ENCODE assay signal across 13 mouse cellular contexts in the genomic region with DNA sequence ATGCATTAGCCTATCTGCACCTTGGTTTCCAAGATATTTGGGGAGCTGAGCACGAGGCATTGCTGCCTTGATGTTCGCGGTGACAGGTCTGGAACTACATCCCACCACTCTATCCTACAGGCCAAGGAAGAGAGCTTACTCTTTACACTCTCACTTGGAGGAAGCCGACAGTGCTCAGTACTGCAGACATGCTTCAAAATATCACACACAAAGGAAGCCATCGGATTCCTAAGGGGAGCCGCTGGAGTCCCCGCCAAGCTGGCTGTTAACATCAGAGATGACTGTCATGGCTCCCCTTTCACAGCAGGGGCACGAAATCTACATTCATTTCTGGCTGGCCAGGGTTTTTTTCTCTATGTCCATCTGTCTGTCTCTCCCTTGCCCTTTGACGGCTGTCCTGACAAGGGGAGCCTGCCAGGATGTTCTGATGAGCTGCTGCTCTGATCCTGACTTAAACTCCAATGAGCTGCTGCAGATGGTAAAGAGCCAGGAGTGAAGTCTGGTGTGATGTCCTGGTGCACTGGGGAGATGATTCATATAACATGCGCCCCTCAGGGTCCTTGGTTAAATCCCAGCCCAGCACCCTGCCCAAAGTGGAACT.
"Had no signal": no experiment of that assay in that cellular context is flagged by ENCODE, and none has a peak within 500 bp of the region (broad histone marks: within the 10 kb centered on the region; RNA-seq: fewer than 3 reads in every experiment).

No protein-coding gene starts in this region.

- H3K27me3 ChIP-seq: intestine, embryonic 15.5 days; limb, embryonic 13.5 days; midbrain, embryonic 15.5 days; neural tube, embryonic 12.5 days had no signal

- H3K27ac ChIP-seq: intestine, embryonic 15.5 days; left cerebral cortex, adult 2 months; limb, embryonic 13.5 days; liver, embryonic 14.5 days; macrophage; midbrain, embryonic 15.5 days; neural tube, embryonic 12.5 days had no signal

- H3K4me1 ChIP-seq: intestine, embryonic 15.5 days; midbrain, embryonic 15.5 days; neural tube, embryonic 12.5 days had no signal

- H3K36me3 ChIP-seq: intestine, embryonic 15.5 days; limb, embryonic 13.5 days; midbrain, embryonic 15.5 days; neural tube, embryonic 12.5 days had no signal

- H3K4me3 ChIP-seq: intestine, embryonic 15.5 days; left cerebral cortex, adult 2 months; limb, embryonic 13.5 days; megakaryocyte, embryonic 14.5 days; midbrain, embryonic 15.5 days; neural tube, embryonic 12.5 days had no signal

- DNase-seq: kidney, adult 8-10 months; right cerebral cortex, postnatal 4 days; spleen, adult 18-20 months; thymus, postnatal 36 days had no signal

- ATAC-seq: intestine, embryonic 15.5 days; midbrain, embryonic 15.5 days had no signal

- H3K9ac ChIP-seq: intestine, embryonic 15.5 days; limb, embryonic 13.5 days; liver, embryonic 14.5 days; midbrain, embryonic 15.5 days; neural tube, embryonic 12.5 days had no signal

- H3K9me3 ChIP-seq: intestine, embryonic 15.5 days; limb, embryonic 13.5 days; megakaryocyte, embryonic 14.5 days; midbrain, embryonic 15.5 days; neural tube, embryonic 12.5 days had no signal

- H3K4me2 ChIP-seq: intestine, embryonic 15.5 days; limb, embryonic 13.5 days; midbrain, embryonic 11.5 days; midbrain, embryonic 15.5 days; neural tube, embryonic 12.5 days had no signal
